Mouse (Mus musculus) G1E (cell line): Measurements from ENCODE around the gene Sub1. TPM values are rescaled to one million over a fixed set of nuclear protein-coding genes. Genes with fewer than 3 reads are reported as not detected.

Experiments used
- ATAC-seq: 2 replicates; pipeline ENCODE4 v1.8.0; 2016; ENCODE audit warnings: mild to moderate bottlenecking; ENCODE audit not compliant: insufficient number of reproducible peaks, poor library complexity, low FRiP score, severe bottlenecking; ENCODE audit errors: extremely low read depth
- DNase-seq: peaks from one replicate; pipeline ENCODE4 v3.0.0; 2012; ENCODE audit warnings: low spot score
- H3K27me3 ChIP-seq: 2 replicates; pipeline ENCODE4 v1.6.1; 2012; ENCODE audit warnings: mild to moderate bottlenecking, low read length, inconsistent platforms; ENCODE audit not compliant: insufficient read depth
- H3K36me3 ChIP-seq: replicated peaks from 2 replicates; pipeline ENCODE3; 2012; ENCODE audit warnings: mild to moderate bottlenecking, inconsistent platforms
- H3K4me1 ChIP-seq: 2 replicates; pipeline ENCODE4 v1.6.1; 2012; ENCODE audit warnings: low read depth, low read length, inconsistent platforms, mixed read lengths; ENCODE audit not compliant: insufficient read depth
- H3K4me3 ChIP-seq: 2 replicates; pipeline ENCODE4 v1.5.1; 2012; ENCODE audit warnings: low read depth, mild to moderate bottlenecking, inconsistent platforms, low read length, moderate library complexity, mixed read lengths
- H3K9me3 ChIP-seq: replicated peaks from 2 replicates; pipeline ENCODE4 v1.6.1; 2012; ENCODE audit warnings: inconsistent platforms
- CTCF ChIP-seq: IDR thresholded peaks from 2 replicates; pipeline ENCODE4 v1.5.1; 2012; ENCODE audit warnings: low read depth, low read length, inconsistent platforms, mixed read lengths
- GATA1 ChIP-seq: IDR thresholded peaks from 2 replicates; pipeline ENCODE4 v1.6.1; 2012; ENCODE audit warnings: borderline replicate concordance, low read length, inconsistent platforms, mixed read lengths
- GATA2 ChIP-seq: IDR thresholded peaks from 2 replicates; pipeline ENCODE4 v1.6.1; 2012; ENCODE audit warnings: low read depth, low read length, inconsistent platforms, borderline replicate concordance
- POLR2AphosphoS5 ChIP-seq: IDR thresholded peaks from 2 replicates; pipeline ENCODE4 v1.6.1; 2012; ENCODE audit warnings: low read depth, low read length, inconsistent platforms; ENCODE audit not compliant: insufficient replicate concordance
- TAL1 ChIP-seq: conservative IDR thresholded peaks from 2 replicates; pipeline ENCODE4 v1.6.1; 2012; ENCODE audit warnings: low read depth, low read length, inconsistent platforms, mixed read lengths
- polyA plus RNA-seq: library from polyadenylated mRNA; stranded (reverse); fragments of >175 nt; gene quantifications from 2 replicates; pipeline ENCODE4 v1.2.3, GENCODE M21; 2012
- total RNA-seq, 2 experiments: library from RNA; stranded (forward) in 1 of 2; stranded (reverse) in 1 of 2; fragments of 200-1000 nt in 1 of 2; fragments of >200 nt in 1 of 2; fragmentation: Nextera tagmentation in 1 of 2; gene quantifications; 2 replicates each; pipeline ENCODE4 v1.2.3; 2014 to 2017

Sub1 gene
- total and polyA plus RNA-seq, 3 experiments = 28.4 to 945 (median 308) TPM

GRCm38 (mm10) chr15:11965201-11965845 lies 31.5 kb downstream of the Sub1 start:
- ATAC-seq = no peak
- H3K27me3 ChIP-seq = peaks cover 11% of the 10 kb centered on the region
- H3K4me3 ChIP-seq = no peak overlapping the region
- no peak for DNase-seq
- H3K9me3 ChIP-seq = no peaks in the 10 kb centered on the region
- TF ChIP-seq TAL1 = no peak
- TF ChIP-seq CTCF = no peak
- no peak for TF ChIP-seq POLR2AphosphoS5
- TF ChIP-seq GATA1 = no peak
- TF ChIP-seq GATA2 = no peak
- no peaks in the 10 kb centered on the region for H3K36me3 ChIP-seq
- H3K4me1 ChIP-seq = no peaks in the 10 kb centered on the region

GRCm38 (mm10) chr15:11963791-11964525 lies 32.8 kb downstream of the Sub1 start:
- TF ChIP-seq POLR2AphosphoS5 (no peak), GATA1 (no peak), TAL1 (no peak), CTCF (no peak), GATA2 (no peak)
- Histone ChIP-seq H3K4me1 (no peaks in the 10 kb centered on the region), H3K9me3 (no peaks in the 10 kb centered on the region), H3K4me3 (no peak overlapping the region), H3K27me3 (peaks cover 11% of the 10 kb centered on the region), H3K36me3 (no peaks in the 10 kb centered on the region)
- ATAC-seq = no peak
- DNase-seq = no peak

- Histone ChIP-seq H3K9me3 (no peaks in the 10 kb centered on the region), H3K4me3 (no peak overlapping the region), H3K27me3 (peaks cover 15% of the 10 kb centered on the region), H3K4me1 (no peaks in the 10 kb centered on the region), H3K36me3 (no peaks in the 10 kb centered on the region)
- no peak for ATAC-seq
- DNase-seq = no peak
- TF ChIP-seq CTCF (no peak), TAL1 (no peak), POLR2AphosphoS5 (no peak), GATA1 (no peak), GATA2 (no peak)
These were observed 37.1 kb downstream of the Sub1 start for GRCm38 (mm10) chr15:11959716-11960115.

- ATAC-seq = no peak
- no peak overlapping the region for H3K4me3 ChIP-seq
- TF ChIP-seq CTCF (no peak), TAL1 (no peak), POLR2AphosphoS5 (no peak), GATA2 (no peak), GATA1 (no peak)
- DNase-seq = no peak
- no peaks in the 10 kb centered on the region for H3K36me3 ChIP-seq
- no peaks in the 10 kb centered on the region for H3K9me3 ChIP-seq
- peaks cover 15% of the 10 kb centered on the region for H3K27me3 ChIP-seq
- no peaks in the 10 kb centered on the region for H3K4me1 ChIP-seq
These were observed 40.7 kb downstream of the Sub1 start for GRCm38 (mm10) chr15:11956129-11956528.

GRCm38 (mm10) chr15:11954190-11954589 lies 42.6 kb downstream of the Sub1 start:
- DNase-seq (no peak), ATAC-seq (no peak)
- H3K4me3 ChIP-seq = no peak overlapping the region
- no peak for TF ChIP-seq GATA2
- no peak for TF ChIP-seq POLR2AphosphoS5
- TF ChIP-seq TAL1 = no peak
- TF ChIP-seq GATA1 = no peak
- no peaks in the 10 kb centered on the region for H3K9me3 ChIP-seq
- peaks cover 18% of the 10 kb centered on the region for H3K27me3 ChIP-seq
- no peaks in the 10 kb centered on the region for H3K4me1 ChIP-seq
- H3K36me3 ChIP-seq = no peaks in the 10 kb centered on the region

GRCm38 (mm10) chr15:11952159-11952558 lies 44.6 kb downstream of the Sub1 start:
- Histone ChIP-seq H3K27me3 (peaks cover 18% of the 10 kb centered on the region), H3K4me1 (no peaks in the 10 kb centered on the region)
- TF ChIP-seq TAL1 (no peak), GATA1 (no peak), CTCF (no peak), GATA2 (no peak), POLR2AphosphoS5 (no peak)

More at GRCm38 (mm10) chr15:11952159-11952558, 44.6 kb downstream of the Sub1 start:
- H3K4me3 ChIP-seq = no peak overlapping the region
- ATAC-seq = no peak
- no peaks in the 10 kb centered on the region for H3K36me3 ChIP-seq
- no peaks in the 10 kb centered on the region for H3K9me3 ChIP-seq
- no peak for DNase-seq
